Mouse (Mus musculus) myocyte (in vitro differentiated cells): ENCODE data around the gene Ahnak.

ENCODE experiments used
- CEBPB ChIP-seq: IDR thresholded peaks from 2 replicates; pipeline ENCODE4 v1.6.1; 2011; ENCODE audit warnings: mild to moderate bottlenecking, moderate library complexity; ENCODE audit not compliant: poor library complexity, insufficient read depth, severe bottlenecking
- E2F4 ChIP-seq: IDR thresholded peaks from one replicate; pipeline ENCODE4 v1.6.1; 2011; ENCODE audit warnings: mild to moderate bottlenecking, control low read depth, moderate library complexity; ENCODE audit not compliant: insufficient read depth
- MAX ChIP-seq: IDR thresholded peaks from one replicate; pipeline ENCODE4 v1.6.1; 2011; ENCODE audit warnings: low read depth, mild to moderate bottlenecking, control low read depth
- MYOD1 ChIP-seq, 3 experiments: IDR thresholded peaks; one replicate each; pipeline ENCODE4 v1.6.1; 2011; ENCODE audit warnings: control low read depth in 2 of 3, low read depth in 2 of 3, mild to moderate bottlenecking in 2 of 3, moderate library complexity in 1 of 3; ENCODE audit not compliant: insufficient read length in 2 of 3, control insufficient read depth in 1 of 3
- MYOG ChIP-seq, 3 experiments: IDR thresholded peaks; one replicate each; pipeline ENCODE4 v1.6.1; 2011; ENCODE audit warnings: control low read depth in 2 of 3, low read depth in 2 of 3, mild to moderate bottlenecking in 2 of 3; ENCODE audit not compliant: insufficient read length in 2 of 3, control insufficient read depth in 1 of 3, insufficient read depth in 1 of 3
- POLR2A ChIP-seq: IDR thresholded peaks from one replicate; pipeline ENCODE4 v1.6.1; 2011; ENCODE audit warnings: low read depth, mild to moderate bottlenecking, control low read depth, moderate library complexity; ENCODE audit not compliant: insufficient read length
- POLR2AphosphoS2 ChIP-seq: IDR thresholded peaks from one replicate; pipeline ENCODE4 v1.6.1; 2011; ENCODE audit warnings: low read depth, control low read depth; ENCODE audit not compliant: insufficient read length
- SRF ChIP-seq: IDR thresholded peaks from one replicate; pipeline ENCODE4 v1.6.1; 2011; ENCODE audit warnings: low read depth; ENCODE audit not compliant: control insufficient read depth, insufficient read length
- TCF12 ChIP-seq: IDR thresholded peaks from one replicate; pipeline ENCODE4 v1.6.1; 2011; ENCODE audit warnings: mild to moderate bottlenecking, control low read depth; ENCODE audit not compliant: poor library complexity, insufficient read depth, severe bottlenecking
- USF1 ChIP-seq: IDR thresholded peaks from one replicate; pipeline ENCODE4 v1.6.1; 2011; ENCODE audit warnings: low read depth, mild to moderate bottlenecking, control low read depth, moderate library complexity

GRCm38 (mm10) chr19:8941136-8941514 lies 48.0 kb upstream of the Ahnak start:
- no peak for TF ChIP-seq MAX
- no peak for TF ChIP-seq POLR2A
- no peak for TF ChIP-seq E2F4
- TF ChIP-seq USF1, result no peak
- TF ChIP-seq CEBPB, result no peak
- no peak for TF ChIP-seq SRF
- TF ChIP-seq POLR2AphosphoS2, result no peak
- no peak for TF ChIP-seq MYOD1 (IDR thresholded peaks at IDR 0.05; ENCODE audit: control insufficient read depth in 1 of 3, insufficient read length in 2 of 3, low read depth in 2 of 3)
- no peak for TF ChIP-seq TCF12
- TF ChIP-seq MYOG (IDR thresholded peaks at IDR 0.05; ENCODE audit: control insufficient read depth in 1 of 3, insufficient read depth in 1 of 3, insufficient read length in 2 of 3, low read depth in 2 of 3), result no peak
